Mouse (Mus musculus) monocyte, adult 5-6 weeks (primary cell): ENCODE results near the gene Ccnf. TPM values are rescaled to one million over a fixed set of nuclear protein-coding genes. Genes with fewer than 3 reads are reported as not detected.
A peak's percentile ranks its signal among the peaks of the same experiment; 100 is the strongest.

ENCODE experiments used
- ATAC-seq: fragments of 153-309, 156-312 bp; replicated peaks from 2 replicates; pipeline ENCODE4 v1.8.0; 2017; ENCODE audit warnings: mild to moderate bottlenecking; ENCODE audit not compliant: low TSS enrichment, insufficient number of reproducible peaks, severe bottlenecking, poor library complexity, low FRiP score
- total RNA-seq: library from RNA; stranded (forward); fragments of 200-1000, 200-491, 200-594 nt; gene quantifications from 3 replicates; pipeline ENCODE4 v1.2.3, GENCODE M21; 2017

Ccnf gene
- total RNA-seq, 1 experiment from 2014 or later: 4.6 TPM

DNA sequence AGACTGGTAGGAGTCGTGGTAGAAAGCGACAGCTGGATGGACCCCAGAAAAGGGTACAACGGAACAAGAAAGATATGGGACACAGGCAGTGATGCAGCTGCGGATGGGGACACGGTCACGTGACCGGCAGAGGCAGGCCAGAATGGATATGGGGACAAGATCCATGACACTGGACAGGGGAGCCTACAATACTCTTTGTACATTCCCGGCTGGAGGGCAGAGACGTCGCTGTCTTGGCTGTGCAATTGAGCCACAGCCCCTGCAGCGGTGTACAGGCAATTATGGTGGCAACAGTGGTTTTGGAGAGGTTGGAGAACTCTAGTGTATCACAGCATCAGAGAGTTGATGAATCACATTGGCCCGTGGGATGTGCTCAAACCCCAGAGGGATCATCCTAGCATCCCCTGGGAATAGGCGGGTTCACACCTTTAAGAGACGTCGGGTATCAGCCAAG is 45.3 kb downstream of the Ccnf start:
- peak; percentile 38; the same call in 1 of the 2 replicates for ATAC-seq

DNA sequence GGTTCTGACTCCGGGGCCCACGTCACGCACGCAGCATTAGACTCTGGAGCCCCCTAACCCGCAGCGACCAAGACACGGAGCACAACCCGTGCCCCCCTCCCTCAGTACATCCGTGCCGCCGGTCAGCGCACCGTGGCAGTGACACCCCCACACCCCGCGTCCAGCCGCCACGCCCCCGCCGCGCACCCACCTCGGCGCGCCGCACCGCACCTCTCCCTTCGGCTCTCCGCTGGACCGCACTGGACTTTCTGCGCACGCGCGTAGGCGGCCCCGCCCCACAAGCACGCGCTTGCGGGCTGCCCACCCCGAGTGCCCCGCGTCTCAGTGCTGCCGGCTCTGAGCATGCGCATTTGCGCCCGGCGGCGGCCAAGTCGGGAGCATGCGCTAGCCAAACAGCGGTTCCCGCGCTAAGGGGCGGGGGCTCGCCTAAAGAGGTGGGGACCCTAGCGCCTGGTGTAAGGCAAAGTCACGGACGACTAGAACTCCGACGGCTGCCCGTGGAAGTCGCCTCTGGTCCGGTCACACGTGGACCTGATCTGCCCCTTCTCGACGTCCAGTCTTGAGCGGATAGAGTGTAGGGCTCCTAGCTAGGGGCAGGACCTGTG is 45.9 kb downstream of the Ccnf start, which contains the start of gene Tbc1d24:
Tbc1d24 (minus strand) TSS at position 279 of the 605 bp plus-strand sequence.
- peak; percentile 28; the same call in 1 of the 2 replicates for ATAC-seq

DNA sequence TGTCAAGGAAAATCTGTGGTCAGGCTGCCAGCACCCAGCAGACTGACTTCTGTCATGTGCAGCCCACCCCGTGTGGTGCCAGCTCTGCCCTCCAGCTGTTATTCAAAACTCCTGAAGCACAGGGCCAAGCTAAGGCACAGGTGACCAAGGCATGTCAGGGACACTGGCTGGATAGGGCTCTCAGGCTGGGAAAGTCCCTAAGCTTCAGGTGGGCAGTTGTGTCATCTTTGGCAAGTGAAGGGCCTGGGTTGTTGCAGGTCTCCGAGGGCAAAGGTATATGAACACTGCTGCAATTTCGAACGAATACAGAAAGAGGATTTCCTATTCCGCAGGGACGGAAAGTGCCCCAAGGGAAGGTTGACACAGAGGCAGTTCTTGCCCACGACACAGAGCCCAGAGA is 46.4 kb downstream of the Ccnf start:
- ATAC-seq: 0 out of 2 replicates have a peak, but pooled peaks have one; percentile 1

- ATAC-seq: no peak
These were observed 47.4 kb downstream of the Ccnf start for GRCm38 (mm10) chr17:24203611-24204534.

- ATAC-seq: no peak
These were observed 48.2 kb downstream of the Ccnf start for GRCm38 (mm10) chr17:24203068-24203467.

- ATAC-seq: no peak
These were observed 50.2 kb downstream of the Ccnf start for GRCm38 (mm10) chr17:24201092-24201491.

DNA sequence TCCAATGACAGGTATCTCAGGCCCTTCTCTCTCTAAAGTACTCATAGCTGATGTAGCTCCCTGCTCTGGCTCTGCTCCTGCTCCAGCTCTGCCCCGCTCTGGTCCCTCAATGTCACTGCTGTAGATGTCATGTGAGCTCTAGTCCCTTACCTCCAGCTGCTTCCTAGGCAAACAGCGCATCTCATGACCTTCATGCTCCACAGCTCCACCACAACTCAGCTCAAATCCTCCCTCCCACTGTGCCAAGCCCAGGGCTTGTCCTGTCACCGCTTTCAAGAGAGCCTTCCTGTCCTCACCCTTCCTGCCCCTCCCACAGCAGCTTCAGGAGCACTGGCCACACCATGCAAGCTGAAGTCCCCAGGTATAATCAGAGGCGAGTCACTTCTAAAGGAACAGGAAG is 51.5 kb downstream of the Ccnf start:
- ATAC-seq: no peak

- no peak for ATAC-seq
These were observed 52.0 kb downstream of the Ccnf start for GRCm38 (mm10) chr17:24199252-24199651.

DNA sequence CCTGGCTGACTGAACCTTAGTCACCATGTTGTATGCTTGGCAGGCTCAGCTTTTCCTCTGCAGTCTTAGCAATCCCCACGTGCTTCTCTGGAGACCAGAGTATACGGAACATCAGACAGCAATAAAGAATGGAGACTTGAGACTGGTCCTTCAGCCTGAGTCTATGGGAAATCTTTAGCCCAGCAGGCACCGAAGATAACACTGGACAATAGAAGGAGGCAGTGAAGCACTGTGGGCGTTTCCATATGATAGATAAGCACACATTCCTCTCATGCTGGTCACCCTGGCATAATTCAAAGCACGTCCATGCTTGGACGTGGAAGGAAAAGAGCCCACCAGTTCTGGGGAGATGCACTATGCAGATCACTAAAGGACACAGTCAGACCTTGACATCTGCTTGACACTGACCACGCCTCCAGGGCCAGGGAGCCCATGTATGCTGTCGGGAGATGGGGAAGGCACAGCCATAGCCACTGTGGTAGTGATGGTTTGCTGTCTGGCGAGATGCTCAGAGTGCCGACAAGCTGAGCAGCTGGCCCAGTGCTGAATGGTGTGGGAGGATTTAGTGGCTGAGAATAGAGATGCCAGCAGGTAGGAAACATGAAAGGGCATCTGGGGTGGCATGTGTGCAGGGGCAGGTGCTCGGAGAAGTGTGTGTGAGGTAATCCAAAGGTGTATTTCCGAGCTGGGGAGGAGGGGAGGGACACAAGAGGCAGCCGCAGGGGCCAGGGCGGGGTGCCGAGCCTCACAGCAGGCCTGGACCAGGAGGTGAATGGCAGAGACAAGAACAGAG is 54.1 kb downstream of the Ccnf start:
- no peak for ATAC-seq

DNA sequence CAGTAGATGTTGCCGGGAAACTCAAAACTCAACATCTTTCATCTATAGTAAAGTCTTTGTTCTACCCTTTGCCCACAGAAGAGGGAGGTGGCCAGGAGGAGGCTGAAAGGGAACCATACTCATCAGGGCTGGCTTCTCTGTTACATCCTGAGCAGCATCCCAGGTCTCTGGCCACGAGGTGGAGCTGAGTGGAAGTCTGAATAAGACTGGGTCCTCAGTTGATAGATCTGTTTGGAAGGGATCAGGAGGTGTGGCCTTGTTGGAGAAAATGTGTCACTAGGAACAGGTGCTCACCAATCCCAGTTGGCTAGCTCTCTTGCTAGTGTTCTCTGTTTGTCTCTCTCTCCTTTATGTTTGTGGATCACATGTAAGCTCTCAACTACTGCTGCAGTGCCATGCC is 55.9 kb downstream of the Ccnf start:
- ATAC-seq: no peak

DNA sequence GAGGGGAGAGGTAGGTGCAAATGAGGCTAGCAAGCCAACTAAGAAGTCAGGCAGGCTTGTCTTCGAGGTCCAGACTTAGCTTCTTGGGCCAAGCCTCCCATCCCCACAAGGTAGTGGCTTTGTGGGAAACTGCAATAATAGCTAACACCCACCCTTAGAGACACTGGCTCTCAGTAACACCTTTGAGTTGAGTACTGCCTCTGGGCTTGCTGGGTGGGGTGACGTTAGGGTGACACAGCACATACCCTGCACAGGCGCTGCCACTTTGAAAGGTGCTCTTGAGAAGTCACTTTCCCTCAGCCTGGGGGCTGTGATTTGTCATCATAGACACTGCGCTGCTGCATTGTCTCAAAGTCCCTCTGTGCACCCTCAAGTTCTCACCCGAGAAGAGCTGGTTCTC is 57.5 kb downstream of the Ccnf start:
- no peak for ATAC-seq

- ATAC-seq: no peak
These were observed 58.0 kb downstream of the Ccnf start for GRCm38 (mm10) chr17:24193268-24193667.

DNA sequence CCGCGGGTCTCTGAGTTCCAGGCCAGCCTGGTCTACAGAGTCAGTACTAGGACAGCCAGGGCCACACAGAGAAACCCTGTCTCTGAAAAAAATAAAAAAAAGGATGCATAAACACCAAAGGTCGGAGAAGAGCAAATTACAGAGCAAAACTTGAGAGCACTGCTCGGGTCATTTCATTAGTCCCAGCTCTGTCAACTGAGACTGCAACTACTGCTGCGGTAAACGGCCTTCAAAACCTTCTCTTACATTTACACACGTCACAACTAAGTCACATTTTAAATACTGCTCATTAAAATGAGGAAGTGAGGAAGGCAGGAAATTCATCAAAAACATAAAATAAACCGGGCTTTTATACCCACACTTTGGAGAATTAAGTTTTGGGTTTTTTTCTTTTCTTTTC is 58.4 kb downstream of the Ccnf start:
- no peak for ATAC-seq

DNA sequence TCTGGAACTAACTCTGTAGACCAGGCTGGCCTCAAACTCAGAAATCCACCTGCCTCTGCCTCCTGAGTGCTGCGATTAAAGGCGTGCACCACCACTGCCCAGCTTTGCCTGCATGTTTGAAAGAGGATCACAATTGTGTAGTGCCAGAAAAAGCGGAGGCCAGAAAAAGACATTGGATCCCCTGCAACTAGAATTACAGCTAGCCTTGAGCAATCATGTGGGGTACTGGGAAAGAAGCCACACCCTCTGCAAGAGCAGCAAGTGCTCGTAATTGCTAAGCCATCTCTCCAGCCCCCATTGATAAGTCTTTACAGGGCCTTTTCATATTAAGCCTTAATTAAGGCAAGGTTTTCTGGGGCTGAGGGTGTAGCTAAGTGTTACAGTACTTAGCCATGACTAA is 59.8 kb downstream of the Ccnf start:
- no peak for ATAC-seq

DNA sequence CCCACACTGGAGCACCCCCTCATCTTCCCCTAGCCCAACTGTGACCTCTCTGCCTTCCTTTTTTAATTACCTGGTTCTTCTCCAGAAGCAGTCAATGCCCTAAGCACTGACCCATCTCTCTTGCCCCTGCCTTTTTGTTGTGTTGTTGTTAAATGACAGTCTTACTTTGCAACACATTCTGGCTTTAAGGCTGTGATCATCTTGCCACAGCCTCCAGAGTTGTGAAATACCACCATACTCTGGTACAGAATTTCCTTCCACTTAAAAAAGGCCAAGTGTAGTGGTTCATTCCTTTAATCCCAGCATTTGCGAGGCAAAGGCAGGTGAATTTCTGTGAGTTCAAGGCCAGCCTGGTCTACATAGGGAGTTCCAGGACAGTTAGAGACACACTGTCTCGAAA is 60.4 kb downstream of the Ccnf start:
- ATAC-seq: no peak

DNA sequence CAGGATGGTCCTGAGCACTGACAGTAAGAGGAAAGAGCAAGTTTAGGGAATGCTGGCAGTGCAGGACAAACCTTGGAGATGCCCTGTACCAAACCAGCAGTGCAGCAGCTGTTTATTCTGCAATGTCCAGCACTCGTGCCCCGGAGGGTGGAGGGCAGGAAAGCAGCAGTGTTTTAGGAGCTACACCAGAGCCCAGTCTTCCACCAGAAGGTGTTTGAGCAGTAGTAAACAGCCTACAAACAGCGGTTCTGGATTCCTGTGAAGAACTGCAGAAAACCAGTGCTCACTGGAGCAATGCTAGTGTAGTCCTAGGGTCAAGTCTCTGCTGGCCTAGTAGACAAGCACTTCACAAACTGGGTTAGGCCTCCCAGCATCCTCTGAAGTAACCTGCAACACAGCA is 77.0 kb downstream of the Ccnf start:
- no peak for ATAC-seq

DNA sequence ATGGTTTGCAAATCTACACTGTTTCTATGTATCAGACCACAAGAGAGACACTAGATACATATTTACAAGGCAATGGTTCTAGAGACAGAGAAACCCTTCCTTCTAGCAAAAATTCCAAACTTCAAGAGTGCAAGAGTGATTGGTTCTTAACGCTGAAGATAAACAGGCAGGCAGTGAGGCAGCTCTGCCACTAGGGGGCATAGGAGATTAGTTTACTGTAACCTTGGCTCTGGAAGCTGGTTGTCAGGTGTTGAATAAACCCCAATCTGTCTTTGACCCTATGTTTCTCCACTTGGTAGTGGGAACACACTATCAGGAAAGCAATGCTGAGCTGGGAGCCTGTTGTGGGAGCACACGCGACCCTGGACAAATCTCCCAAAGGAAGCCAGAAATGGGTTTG is 77.9 kb downstream of the Ccnf start:
- no peak for ATAC-seq
